Mouse (Mus musculus): Measurements from ENCODE around the gene Dynlt1b.
"Not testable (repeated sequence)": the region's sequence is repeated elsewhere in the genome, so short reads cannot be mapped to it uniquely, and the experiment has no call there.

GRCm38 (mm10) chr17:6410713-6411213, 19.1 kb upstream of the Dynlt1b start:
- not testable (repeated sequence) for TF ChIP-seq RAD21 (IDR thresholded peaks at IDR 0.05; ENCODE audit: low read depth, low read length); MAX (IDR thresholded peaks at IDR 0.05; ENCODE audit: low read length); GATA1 (IDR thresholded peaks at IDR 0.05; ENCODE audit: low read depth, low read length); CTCF (IDR thresholded peaks at IDR 0.05 in 2 of 3, conservative IDR thresholded peaks at IDR 0.05 in 1 of 3; ENCODE audit: control insufficient read depth in 1 of 3, insufficient read depth in 1 of 3, low read depth in 2 of 3, low read length in 3 of 3, poor library complexity in 1 of 3, severe bottlenecking in 1 of 3)

Data from MEL (cell line).